Mouse (Mus musculus): Measurements from ENCODE around the gene Myl9. TPM values are rescaled to one million over a fixed set of nuclear protein-coding genes. Genes with fewer than 3 reads are reported as not detected.
"Not testable (repeated sequence)": the region's sequence is repeated elsewhere in the genome, so short reads cannot be mapped to it uniquely, and the experiment has no call there.

The Myl9 gene
- polyA plus RNA-seq, 1 experiment from 2014 or later: 91.7 TPM

GRCm38 (mm10) chr2:156780752-156781151 is 5.5 kb downstream of the Myl9 start:
- DNase-seq (ENCODE audit: low spot score): peak; percentile 45
- H3K4me3 ChIP-seq: peak overlapping the region; percentile 32; the same call in 1 of the 2 replicates
- peak overlapping the region; percentile 11 for H3K27ac ChIP-seq (replicated peaks)
- H3K9me3 ChIP-seq: 0 out of 2 replicates have a peak, but pooled peaks cover 2% of the 10 kb centered on the region
- H3K27me3 ChIP-seq (replicated peaks; ENCODE audit: low read depth, poor library complexity, severe bottlenecking): peaks cover 22% of the 10 kb centered on the region
- H3K36me3 ChIP-seq (replicated peaks): no peaks in the 10 kb centered on the region
- WGBS: 17% methylated on average over 17 of the region's 17 CpGs
- H3K4me1 ChIP-seq: peaks cover 39% of the 10 kb centered on the region

GRCm38 (mm10) chr2:156781281-156781680 is 6.1 kb downstream of the Myl9 start:
- 70% methylated on average over 4 of the region's 4 CpGs for WGBS
- no peaks in the 10 kb centered on the region for H3K36me3 ChIP-seq (replicated peaks)
- peaks cover 17% of the 10 kb centered on the region for H3K27me3 ChIP-seq (replicated peaks; ENCODE audit: low read depth, poor library complexity, severe bottlenecking)
- H3K27ac ChIP-seq (replicated peaks): peak overlapping the region; percentile 11
- peak overlapping the region; percentile 32; the same call in 1 of the 2 replicates for H3K4me3 ChIP-seq
- H3K9me3 ChIP-seq: 0 out of 2 replicates have a peak, but pooled peaks cover 4% of the 10 kb centered on the region
- no peak for DNase-seq (ENCODE audit: low spot score)
- peaks cover 35% of the 10 kb centered on the region for H3K4me1 ChIP-seq

- Histone ChIP-seq H3K4me1 (peaks cover 35% of the 10 kb centered on the region), H3K9me3 (0 out of 2 replicates have a peak, but pooled peaks cover 7% of the 10 kb centered on the region), H3K4me3 (no peak overlapping the region), H3K36me3 (replicated peaks) (no peaks in the 10 kb centered on the region), H3K27me3 (replicated peaks; ENCODE audit: low read depth, poor library complexity, severe bottlenecking) (peaks cover 12% of the 10 kb centered on the region), H3K27ac (replicated peaks) (peak overlapping the region; percentile 11; the same call in 1 of the 2 replicates)
- 70% methylated on average over 4 of the region's 4 CpGs for WGBS
- DNase-seq (ENCODE audit: low spot score): no peak
Observed at GRCm38 (mm10) chr2:156781836-156782480, 6.7 kb downstream of the Myl9 start.

GRCm38 (mm10) chr2:156782481-156783348 is 7.5 kb downstream of the Myl9 start:
- 90% methylated on average over 10 of the region's 10 CpGs for WGBS
- 0 out of 2 replicates have a peak, but pooled peaks cover 7% of the 10 kb centered on the region for H3K9me3 ChIP-seq
- no peaks in the 10 kb centered on the region for H3K36me3 ChIP-seq (replicated peaks)
- H3K4me1 ChIP-seq: peaks cover 29% of the 10 kb centered on the region
- no peak for DNase-seq (ENCODE audit: low spot score)
- H3K4me3 ChIP-seq: no peak overlapping the region
- peaks cover 9% of the 10 kb centered on the region; the same call in 1 of the 2 replicates for H3K27me3 ChIP-seq (replicated peaks; ENCODE audit: low read depth, poor library complexity, severe bottlenecking)
- 0 out of 2 replicates have a peak overlapping the region, but pooled peaks have one; percentile 5 for H3K27ac ChIP-seq (replicated peaks)

GRCm38 (mm10) chr2:156783349-156783728 is 8.1 kb downstream of the Myl9 start:
- H3K36me3 ChIP-seq (replicated peaks): no peaks in the 10 kb centered on the region
- H3K9me3 ChIP-seq: 0 out of 2 replicates have a peak, but pooled peaks cover 7% of the 10 kb centered on the region
- H3K4me1 ChIP-seq: peaks cover 23% of the 10 kb centered on the region
- 85% methylated on average over 9 of the region's 9 CpGs for WGBS
- H3K27me3 ChIP-seq (replicated peaks; ENCODE audit: low read depth, poor library complexity, severe bottlenecking): peaks cover 9% of the 10 kb centered on the region; the same call in 1 of the 2 replicates
- DNase-seq (ENCODE audit: low spot score): no peak
- H3K27ac ChIP-seq (replicated peaks): no peak overlapping the region
- H3K4me3 ChIP-seq: no peak overlapping the region

GRCm38 (mm10) chr2:156784016-156784585 is 8.9 kb downstream of the Myl9 start:
- peaks cover 2% of the 10 kb centered on the region; the same call in 1 of the 2 replicates for H3K27me3 ChIP-seq (replicated peaks; ENCODE audit: low read depth, poor library complexity, severe bottlenecking)
- no peaks in the 10 kb centered on the region for H3K36me3 ChIP-seq (replicated peaks)
- no peak overlapping the region for H3K27ac ChIP-seq (replicated peaks)
- 75% methylated on average over 7 of the region's 7 CpGs for WGBS
- H3K4me3 ChIP-seq: no peak overlapping the region
- H3K4me1 ChIP-seq: peaks cover 20% of the 10 kb centered on the region
- no peak for DNase-seq (ENCODE audit: low spot score)
- H3K9me3 ChIP-seq: 0 out of 2 replicates have a peak, but pooled peaks cover 7% of the 10 kb centered on the region

GRCm38 (mm10) chr2:156784891-156785290 is 9.7 kb downstream of the Myl9 start:
- peaks cover 16% of the 10 kb centered on the region for H3K4me1 ChIP-seq
- no peaks in the 10 kb centered on the region; the same call in 1 of the 2 replicates for H3K27me3 ChIP-seq (replicated peaks; ENCODE audit: low read depth, poor library complexity, severe bottlenecking)
- no peak overlapping the region for H3K4me3 ChIP-seq
- 0 out of 2 replicates have a peak, but pooled peaks cover 7% of the 10 kb centered on the region for H3K9me3 ChIP-seq
- H3K36me3 ChIP-seq (replicated peaks): no peaks in the 10 kb centered on the region
- WGBS: 91% methylated on average over 2 of the region's 2 CpGs
- DNase-seq (ENCODE audit: low spot score): no peak
- H3K27ac ChIP-seq (replicated peaks): no peak overlapping the region

- not testable (repeated sequence) for H3K4me1 ChIP-seq; H3K4me3 ChIP-seq; H3K36me3 ChIP-seq (replicated peaks); H3K27ac ChIP-seq (replicated peaks); H3K27me3 ChIP-seq (replicated peaks; ENCODE audit: low read depth, poor library complexity, severe bottlenecking); DNase-seq (ENCODE audit: low spot score)
- H3K9me3 ChIP-seq: peaks cover 10% of the 10 kb centered on the region; the same call in 1 of the 2 replicates
Observed at GRCm38 (mm10) chr2:156786369-156786768, 11.1 kb downstream of the Myl9 start.

GRCm38 (mm10) chr2:156787090-156787775 is 12.0 kb downstream of the Myl9 start:
- Histone ChIP-seq H3K4me3 (no peak overlapping the region), H3K36me3 (replicated peaks) (no peaks in the 10 kb centered on the region), H3K27me3 (replicated peaks; ENCODE audit: low read depth, poor library complexity, severe bottlenecking) (no peaks in the 10 kb centered on the region), H3K4me1 (no peaks in the 10 kb centered on the region), H3K9me3 (peaks cover 17% of the 10 kb centered on the region), H3K27ac (replicated peaks) (no peak overlapping the region)
- no peak for DNase-seq (ENCODE audit: low spot score)
- 88% methylated on average over 5 of the region's 5 CpGs for WGBS

- H3K36me3 ChIP-seq (replicated peaks): no peaks in the 10 kb centered on the region
Observed at GRCm38 (mm10) chr2:156787776-156788105, 12.5 kb downstream of the Myl9 start.

GRCm38 (mm10) chr2:156788836-156789235 is 13.6 kb downstream of the Myl9 start:
- Histone ChIP-seq H3K27me3 (replicated peaks; ENCODE audit: low read depth, poor library complexity, severe bottlenecking) (no peaks in the 10 kb centered on the region), H3K9me3 (peaks cover 19% of the 10 kb centered on the region), H3K4me3 (no peak overlapping the region), H3K27ac (replicated peaks) (no peak overlapping the region), H3K4me1 (no peaks in the 10 kb centered on the region), H3K36me3 (replicated peaks) (no peaks in the 10 kb centered on the region)
- WGBS: 68% methylated on average over 1 of the region's 1 CpGs
- DNase-seq (ENCODE audit: low spot score): no peak

More at GRCm38 (mm10) chr2:156787776-156788105, 12.5 kb downstream of the Myl9 start:
- DNase-seq (ENCODE audit: low spot score): no peak
- Histone ChIP-seq H3K4me1 (no peaks in the 10 kb centered on the region), H3K4me3 (no peak overlapping the region), H3K27ac (replicated peaks) (no peak overlapping the region), H3K9me3 (peaks cover 19% of the 10 kb centered on the region), H3K27me3 (replicated peaks; ENCODE audit: low read depth, poor library complexity, severe bottlenecking) (no peaks in the 10 kb centered on the region)
- WGBS: 48% methylated on average over 3 of the region's 3 CpGs

GRCm38 (mm10) chr2:156798516-156798915 is 23.3 kb downstream of the Myl9 start:
- 86% methylated on average over 1 of the region's 1 CpGs for WGBS

More at GRCm38 (mm10) chr2:156798516-156798915, 23.3 kb downstream of the Myl9 start:
- Histone ChIP-seq H3K27me3 (replicated peaks; ENCODE audit: low read depth, poor library complexity, severe bottlenecking) (no peaks in the 10 kb centered on the region), H3K9me3 (peaks cover 11% of the 10 kb centered on the region; the same call in 1 of the 2 replicates), H3K4me1 (0 out of 2 replicates have a peak, but pooled peaks cover 15% of the 10 kb centered on the region), H3K4me3 (no peak overlapping the region), H3K36me3 (replicated peaks) (no peaks in the 10 kb centered on the region), H3K27ac (replicated peaks) (no peak overlapping the region)
- no peak for DNase-seq (ENCODE audit: low spot score)

Data from embryonic facial prominence, embryonic 10.5 days (tissue).